Mouse (Mus musculus) erythroblast, embryonic 14.5 days (primary cell): ENCODE results near the gene 1810046K07Rik. TPM values are rescaled to one million over a fixed set of nuclear protein-coding genes. Genes with fewer than 3 reads are reported as not detected.

Source experiments
- H3K27me3 ChIP-seq: 2 replicates; pipeline ENCODE4 v1.6.1; 2012; ENCODE audit warnings: inconsistent platforms; ENCODE audit not compliant: control insufficient read depth
- H3K36me3 ChIP-seq: 2 replicates; pipeline ENCODE4 v1.6.1; 2012; ENCODE audit warnings: mild to moderate bottlenecking, inconsistent platforms; ENCODE audit not compliant: control insufficient read depth
- H3K4me1 ChIP-seq: 2 replicates; pipeline ENCODE4 v1.6.1; 2012; ENCODE audit warnings: inconsistent platforms; ENCODE audit not compliant: control insufficient read depth
- H3K4me3 ChIP-seq: replicated peaks from 2 replicates; pipeline ENCODE3; 2012; ENCODE audit warnings: moderate library complexity, mild to moderate bottlenecking, inconsistent platforms
- H3K9me3 ChIP-seq: 2 replicates; pipeline ENCODE4 v1.6.1; 2012; ENCODE audit warnings: low read length, inconsistent platforms, mixed read lengths; ENCODE audit not compliant: control insufficient read depth
- GATA1 ChIP-seq: IDR thresholded peaks from 2 replicates; pipeline ENCODE4 v1.6.1; 2012; ENCODE audit warnings: low read length, inconsistent platforms, mixed read lengths
- TAL1 ChIP-seq: IDR thresholded peaks from 3 replicates; pipeline ENCODE4 v1.6.1; 2012; ENCODE audit warnings: low read length, inconsistent platforms, mixed read lengths
- polyA plus RNA-seq: library from polyadenylated mRNA; stranded (reverse); fragments of >175 nt; gene quantifications from 2 replicates; pipeline ENCODE4 v1.2.3, GENCODE M21; 2012

1810046K07Rik gene
- polyA plus RNA-seq, 1 experiment = 0.08 TPM

- no peaks in the 10 kb centered on the region for H3K36me3 ChIP-seq
- no peaks in the 10 kb centered on the region for H3K4me1 ChIP-seq
- no peak for TF ChIP-seq TAL1
- no peak for TF ChIP-seq GATA1
- H3K4me3 ChIP-seq = no peak overlapping the region
- H3K27me3 ChIP-seq = no peaks in the 10 kb centered on the region
- H3K9me3 ChIP-seq = no peaks in the 10 kb centered on the region
Measured at GRCm38 (mm10) chr9:51331449-51332238, 2.9 kb upstream of the 1810046K07Rik start.

- Histone ChIP-seq H3K9me3 (no peaks in the 10 kb centered on the region), H3K36me3 (no peaks in the 10 kb centered on the region), H3K27me3 (no peaks in the 10 kb centered on the region), H3K4me1 (no peaks in the 10 kb centered on the region), H3K4me3 (no peak overlapping the region)
- TF ChIP-seq GATA1 (no peak), TAL1 (no peak)
Measured at GRCm38 (mm10) chr9:51327555-51327903, 1.2 kb downstream of the 1810046K07Rik start.

GRCm38 (mm10) chr9:51326619-51327554, 1.8 kb downstream of the 1810046K07Rik start:
- no peaks in the 10 kb centered on the region for H3K4me1 ChIP-seq
- no peaks in the 10 kb centered on the region for H3K27me3 ChIP-seq
- H3K4me3 ChIP-seq = no peak overlapping the region
- no peaks in the 10 kb centered on the region for H3K36me3 ChIP-seq
- no peaks in the 10 kb centered on the region for H3K9me3 ChIP-seq
- TF ChIP-seq GATA1 = no peak
- TF ChIP-seq TAL1 = no peak

- no peaks in the 10 kb centered on the region for H3K36me3 ChIP-seq
- TF ChIP-seq GATA1 (no peak), TAL1 (no peak)
Measured at GRCm38 (mm10) chr9:51324406-51325065, 4.2 kb downstream of the 1810046K07Rik start.

GRCm38 (mm10) chr9:51320096-51320495, 8.6 kb downstream of the 1810046K07Rik start:
- H3K27me3 ChIP-seq = no peaks in the 10 kb centered on the region
- H3K9me3 ChIP-seq = no peaks in the 10 kb centered on the region
- H3K4me3 ChIP-seq = no peak overlapping the region
- TF ChIP-seq TAL1 (no peak), GATA1 (no peak)
- no peaks in the 10 kb centered on the region for H3K36me3 ChIP-seq
- H3K4me1 ChIP-seq = peaks cover 11% of the 10 kb centered on the region

More at GRCm38 (mm10) chr9:51324406-51325065, 4.2 kb downstream of the 1810046K07Rik start:
- Histone ChIP-seq H3K9me3 (no peaks in the 10 kb centered on the region), H3K4me1 (no peaks in the 10 kb centered on the region), H3K4me3 (no peak overlapping the region), H3K27me3 (no peaks in the 10 kb centered on the region)

- peaks cover 13% of the 10 kb centered on the region for H3K4me1 ChIP-seq
- TF ChIP-seq TAL1 (no peak), GATA1 (no peak)
Measured at GRCm38 (mm10) chr9:51318246-51318645, 10.5 kb downstream of the 1810046K07Rik start.

GRCm38 (mm10) chr9:51317322-51317721, 11.4 kb downstream of the 1810046K07Rik start:
- TF ChIP-seq GATA1 = no peak
- no peak for TF ChIP-seq TAL1
- Histone ChIP-seq H3K27me3 (no peaks in the 10 kb centered on the region), H3K36me3 (no peaks in the 10 kb centered on the region), H3K4me1 (peaks cover 13% of the 10 kb centered on the region), H3K9me3 (no peaks in the 10 kb centered on the region), H3K4me3 (no peak overlapping the region)

More at GRCm38 (mm10) chr9:51318246-51318645, 10.5 kb downstream of the 1810046K07Rik start:
- H3K4me3 ChIP-seq = no peak overlapping the region
- no peaks in the 10 kb centered on the region for H3K9me3 ChIP-seq
- H3K27me3 ChIP-seq = no peaks in the 10 kb centered on the region
- H3K36me3 ChIP-seq = no peaks in the 10 kb centered on the region

- Histone ChIP-seq H3K27me3 (no peaks in the 10 kb centered on the region), H3K36me3 (no peaks in the 10 kb centered on the region), H3K4me3 (no peak overlapping the region), H3K9me3 (no peaks in the 10 kb centered on the region), H3K4me1 (peaks cover 14% of the 10 kb centered on the region)
- TF ChIP-seq TAL1 = no peak
- TF ChIP-seq GATA1 = no peak
Measured at GRCm38 (mm10) chr9:51315402-51316063, 13.2 kb downstream of the 1810046K07Rik start.
